ENCODE assay signal across 12 mouse cellular contexts in the genomic region with DNA sequence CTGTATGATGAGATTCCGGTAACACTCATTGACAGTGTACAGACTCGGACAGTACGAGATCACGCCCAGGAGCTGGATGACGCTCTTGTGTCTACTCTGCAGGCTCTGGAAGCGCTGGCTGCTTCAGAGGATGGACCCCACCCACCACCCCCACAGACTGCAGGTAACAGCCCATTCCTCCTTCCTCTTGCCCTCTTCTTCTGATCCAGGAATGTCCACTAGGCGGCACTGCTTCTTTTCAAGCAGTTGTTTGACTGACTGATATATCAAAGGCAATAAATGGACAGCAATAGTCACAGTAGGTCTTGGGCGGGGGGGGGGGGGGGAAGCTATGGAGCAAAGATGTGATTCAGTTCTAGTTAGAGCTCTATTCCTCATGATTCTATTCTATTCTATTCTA. TPM values are rescaled to one million over a fixed set of nuclear protein-coding genes. Genes with fewer than 3 reads are reported as not detected.
DNase-seq lines count a peak whose midpoint lies in the region; ATAC-seq and TF ChIP-seq lines count a peak whose summit lies in the region.
"Had no signal": no experiment of that assay in that cellular context is flagged by ENCODE, and none has a peak within 500 bp of the region (broad histone marks: within the 10 kb centered on the region; RNA-seq: fewer than 3 reads in every experiment).

No protein-coding gene starts in this region.

- no peak for TF ChIP-seq EP300 in heart, adult 2 months (IDR thresholded peaks at IDR 0.05; ENCODE audit: insufficient read depth, low read depth, low read length)
- no peak for TF ChIP-seq EP300 in liver, postnatal 0 days (IDR thresholded peaks at IDR 0.05; ENCODE audit: low read depth)

- no peak overlapping the region for H3K4me3 ChIP-seq in heart, adult 2 months
- H3K4me3 ChIP-seq in heart, embryonic 12.5 days: no peak overlapping the region
- H3K4me3 ChIP-seq in liver, postnatal 0 days (ENCODE audit: low read depth, low read length): no peak overlapping the region
- no peak overlapping the region for H3K4me3 ChIP-seq in liver, embryonic 11.5 days (ENCODE audit: low read depth, low read length)
- no peak overlapping the region for H3K4me3 ChIP-seq in forebrain, embryonic 14.5 days (ENCODE audit: low read depth, low read length)
- H3K4me3 ChIP-seq: hindbrain, embryonic 15.5 days; stomach, embryonic 15.5 days had no signal

- no peak for TF ChIP-seq POLR2A in heart, adult 2 months (IDR thresholded peaks at IDR 0.05; ENCODE audit: insufficient read depth, low read depth, low read length)

- no peaks in the 10 kb centered on the region for H3K4me1 ChIP-seq in heart, adult 2 months (ENCODE audit: control insufficient read depth, insufficient read depth, low read length)
- H3K4me1 ChIP-seq in heart, embryonic 12.5 days (replicated peaks): no peaks in the 10 kb centered on the region
- H3K4me1 ChIP-seq in liver, postnatal 0 days (ENCODE audit: insufficient read depth): no peaks in the 10 kb centered on the region
- H3K4me1 ChIP-seq in liver, embryonic 11.5 days (replicated peaks; ENCODE audit: control insufficient read depth, insufficient read depth, low read length): no peaks in the 10 kb centered on the region
- no peaks in the 10 kb centered on the region for H3K4me1 ChIP-seq in forebrain, embryonic 14.5 days (ENCODE audit: control insufficient read depth, insufficient read depth, low read length)
- H3K4me1 ChIP-seq: hindbrain, embryonic 15.5 days; stomach, embryonic 15.5 days had no signal

- no peaks in the 10 kb centered on the region for H3K79me2 ChIP-seq in heart, adult 2 months (replicated peaks; ENCODE audit: control insufficient read depth, insufficient read depth, low read length)

- no peak overlapping the region for H3K9ac ChIP-seq in heart, adult 2 months (ENCODE audit: low read depth, low read length)
- no peak overlapping the region for H3K9ac ChIP-seq in heart, embryonic 12.5 days
- no peak overlapping the region for H3K9ac ChIP-seq in liver, postnatal 0 days (replicated peaks)
- no peak overlapping the region for H3K9ac ChIP-seq in liver, embryonic 11.5 days (ENCODE audit: low read depth, low read length)
- no peak overlapping the region for H3K9ac ChIP-seq in forebrain, embryonic 14.5 days (ENCODE audit: low read length)
- H3K9ac ChIP-seq: hindbrain, embryonic 15.5 days; stomach, embryonic 15.5 days had no signal

- no peaks in the 10 kb centered on the region for H3K9me3 ChIP-seq in heart, embryonic 12.5 days (replicated peaks)
- H3K9me3 ChIP-seq in liver, postnatal 0 days (ENCODE audit: low read length): no peaks in the 10 kb centered on the region
- H3K9me3 ChIP-seq in liver, embryonic 11.5 days (ENCODE audit: control insufficient read depth, low read length): no peaks in the 10 kb centered on the region
- no peaks in the 10 kb centered on the region for H3K9me3 ChIP-seq in forebrain, embryonic 14.5 days (replicated peaks; ENCODE audit: control insufficient read depth, low read length)
- H3K9me3 ChIP-seq: hindbrain, embryonic 15.5 days; stomach, embryonic 15.5 days had no signal

- H3K27me3 ChIP-seq in heart, adult 2 months (ENCODE audit: control insufficient read depth, insufficient read depth, low read length): no peaks in the 10 kb centered on the region; the same call in 1 of the 2 replicates
- H3K27me3 ChIP-seq in heart, embryonic 12.5 days (replicated peaks): peaks cover 12% of the 10 kb centered on the region; the same call in 1 of the 2 replicates
- H3K27me3 ChIP-seq in liver, postnatal 0 days (ENCODE audit: insufficient read depth, low read length): 0 out of 2 replicates have a peak, but pooled peaks cover 3% of the 10 kb centered on the region
- H3K27me3 ChIP-seq in liver, embryonic 11.5 days (replicated peaks; ENCODE audit: control insufficient read depth, insufficient read depth, low read length): peaks cover 2% of the 10 kb centered on the region; the same call in 1 of the 2 replicates
- H3K27me3 ChIP-seq in forebrain, embryonic 14.5 days (replicated peaks; ENCODE audit: control insufficient read depth, insufficient read depth, low read length): no peaks in the 10 kb centered on the region
- H3K27me3 ChIP-seq: hindbrain, embryonic 15.5 days; stomach, embryonic 15.5 days had no signal

- no peaks in the 10 kb centered on the region for H3K36me3 ChIP-seq in heart, adult 2 months (ENCODE audit: control insufficient read depth, insufficient read depth, low read length)
- no peaks in the 10 kb centered on the region for H3K36me3 ChIP-seq in heart, embryonic 12.5 days
- no peaks in the 10 kb centered on the region for H3K36me3 ChIP-seq in liver, postnatal 0 days (replicated peaks; ENCODE audit: insufficient read depth, low read length)
- no peaks in the 10 kb centered on the region for H3K36me3 ChIP-seq in liver, embryonic 11.5 days (ENCODE audit: control insufficient read depth, insufficient read depth, low read length)
- no peaks in the 10 kb centered on the region for H3K36me3 ChIP-seq in forebrain, embryonic 14.5 days (ENCODE audit: control insufficient read depth, insufficient read depth, low read length)
- H3K36me3 ChIP-seq: hindbrain, embryonic 15.5 days; stomach, embryonic 15.5 days had no signal

- no peak overlapping the region for H3K4me2 ChIP-seq in heart, embryonic 12.5 days
- H3K4me2 ChIP-seq in liver, postnatal 0 days (ENCODE audit: low read depth, low read length): no peak overlapping the region
- H3K4me2 ChIP-seq in liver, embryonic 11.5 days: no peak overlapping the region
- H3K4me2 ChIP-seq in forebrain, embryonic 14.5 days (ENCODE audit: low read length): no peak overlapping the region
- H3K4me2 ChIP-seq: hindbrain, embryonic 15.5 days; stomach, embryonic 15.5 days had no signal

- no peak overlapping the region for H3K27ac ChIP-seq in heart, adult 2 months
- H3K27ac ChIP-seq in heart, embryonic 12.5 days (ENCODE audit: poor library complexity, severe bottlenecking): no peak overlapping the region
- H3K27ac ChIP-seq in liver, postnatal 0 days (ENCODE audit: low read depth): no peak overlapping the region
- no peak overlapping the region for H3K27ac ChIP-seq in liver, embryonic 11.5 days (ENCODE audit: low read depth, low read length)
- H3K27ac ChIP-seq in forebrain, embryonic 14.5 days (ENCODE audit: low read depth, low read length): no peak overlapping the region
- H3K27ac ChIP-seq: hindbrain, embryonic 15.5 days; stomach, embryonic 15.5 days had no signal

- intact Hi-C loops in heart, adult 2 months (cut with DNase I): no loop called here

- 58% methylated on average over 8 of the region's 8 CpGs for WGBS in heart, adult 2 months
- WGBS in heart, embryonic 12.5 days: 63% methylated on average over 8 of the region's 8 CpGs
- WGBS in liver, postnatal 0 days (ENCODE audit: insufficient replicate concordance): 70% methylated on average over 8 of the region's 8 CpGs
- 65% methylated on average over 7 of the region's 8 CpGs for WGBS in liver, embryonic 11.5 days
- 71% methylated on average over 8 of the region's 8 CpGs for WGBS in forebrain, embryonic 14.5 days

- peak; percentile 35 for TF ChIP-seq CTCF in heart, adult 2 months (IDR thresholded peaks at IDR 0.05)
- TF ChIP-seq CTCF in liver, postnatal 0 days (IDR thresholded peaks at IDR 0.05; ENCODE audit: low read depth): peak; percentile 50

- no peak for ATAC-seq in heart, embryonic 12.5 days (ENCODE audit: insufficient number of reproducible peaks, low FRiP score)
- ATAC-seq in liver, postnatal 0 days: no peak
- no peak for ATAC-seq in liver, embryonic 11.5 days (replicated peaks; ENCODE audit: low FRiP score)
- no peak for ATAC-seq in forebrain, embryonic 14.5 days

- no peak for DNase-seq in heart, adult 2 months
- DNase-seq in liver, postnatal 0 days: no peak
- no peak for DNase-seq in liver, embryonic 11.5 days (ENCODE audit: low spot score)
- DNase-seq in induced T-regulatory cell, adult 2 months (ENCODE audit: low read depth): peak; percentile 44
- peak; percentile 28 for DNase-seq in thymus, postnatal 14 days
- DNase-seq in frontal cortex, postnatal 36 days (ENCODE audit: low spot score in 2 of 2): no peak
- no peak for DNase-seq in forebrain, embryonic 14.5 days (ENCODE audit: low spot score)
- DNase-seq: adrenal gland, postnatal 25 days; gastrocnemius, postnatal 36 days had no signal

RNA-seq across cellular contexts. Expression of gene Prps1, which starts 28.2 kb away (rescaled TPM):
- 10 to 100 TPM; 24.5 to 28.0 TPM for total RNA-seq in heart, adult 2 months (2021)
- polyA plus RNA-seq in heart, adult 2 months (2012; rRNA removed): 14.9 and 23.4 TPM in 2 replicates
- 61.7 and 68.5 TPM in 2 replicates for polyA plus RNA-seq in heart, embryonic 12.5 days (2016; fragmentation: Nextera tagmentation; extraction: Ambion mirVana)
- 19.2 and 20.2 TPM in 2 replicates for polyA plus RNA-seq in liver, postnatal 0 days (2015; fragmentation: Nextera tagmentation; extraction: Ambion mirVana)
- 78.3 and 87.7 TPM in 2 replicates for polyA plus RNA-seq in liver, embryonic 11.5 days (2014; fragmentation: Nextera tagmentation; extraction: Ambion mirVana)
- polyA plus RNA-seq in forebrain, embryonic 14.5 days (2014; fragmentation: Nextera tagmentation; extraction: Ambion mirVana): 84.8 and 87.1 TPM in 2 replicates

Comparison
In these comparisons a context has a peak if more than half of its experiments do, and no peak if none do; other contexts are left out.
1. DNase-seq: peak in induced T-regulatory cell, adult 2 months (single experiment) and thymus, postnatal 14 days (single experiment); none in heart, adult 2 months (0 of 2), liver, postnatal 0 days (single experiment), liver, embryonic 11.5 days (single experiment), frontal cortex, postnatal 36 days (0 of 2) and forebrain, embryonic 14.5 days (single experiment).